Mouse (Mus musculus) CH12.LX (cell line): ENCODE measurements around the gene Map1b. TPM values are rescaled to one million over a fixed set of nuclear protein-coding genes. Genes with fewer than 3 reads are reported as not detected.

ENCODE experiments used
- DNase-seq: peaks from one replicate; pipeline ENCODE4 v3.0.0-alpha.2; 2013; ENCODE audit errors: extremely low read depth
- H3K27ac ChIP-seq: 2 replicates; pipeline ENCODE4 v1.5.1; 2012; ENCODE audit warnings: low read depth, mild to moderate bottlenecking, control low read depth, moderate library complexity; ENCODE audit not compliant: insufficient read depth
- H3K27me3 ChIP-seq: replicated peaks from 2 replicates; pipeline ENCODE3; 2012; ENCODE audit warnings: inconsistent platforms
- H3K36me3 ChIP-seq, 2 experiments: replicated peaks in 1 of 2; 2 replicates each; pipeline versions ENCODE3 to v1.6.1; 2012; ENCODE audit warnings: inconsistent platforms in 1 of 2, low read length in 1 of 2, mild to moderate bottlenecking in 1 of 2, mixed read lengths in 1 of 2, moderate library complexity in 1 of 2; ENCODE audit not compliant: control insufficient read depth in 1 of 2, insufficient read depth in 1 of 2
- H3K4me1 ChIP-seq, 2 experiments: 2 replicates each; pipeline ENCODE4 v1.6.1; 2012; ENCODE audit warnings: inconsistent platforms in 1 of 2, moderate library complexity in 1 of 2; ENCODE audit not compliant: insufficient read depth in 2 of 2, control insufficient read depth in 1 of 2
- H3K4me2 ChIP-seq: 2 replicates; pipeline ENCODE4 v1.6.1; 2012; ENCODE audit warnings: low read depth, mild to moderate bottlenecking, control low read depth; ENCODE audit not compliant: poor library complexity, insufficient read depth, severe bottlenecking
- H3K4me3 ChIP-seq, 3 experiments: fragments of 150-350 bp in 1 of 3; sonication (generic) in 1 of 3; replicated peaks in 1 of 3; 2 replicates each; pipeline versions ENCODE3 to v1.5.1; 2011 to 2012; ENCODE audit warnings: low read depth in 2 of 3, low read length in 2 of 3, mild to moderate bottlenecking in 2 of 3, moderate library complexity in 2 of 3, control low read depth in 1 of 3, improper control_type of control experiment in 1 of 3, inconsistent platforms in 1 of 3, mixed read lengths in 1 of 3; ENCODE audit not compliant: poor library complexity in 1 of 3
- H3K79me2 ChIP-seq: replicated peaks from 2 replicates; pipeline ENCODE4 v1.6.1; 2012; ENCODE audit warnings: mild to moderate bottlenecking, moderate library complexity; ENCODE audit not compliant: control insufficient read depth, poor library complexity, insufficient read depth, severe bottlenecking; ENCODE audit errors: extremely low read depth
- H3K9ac ChIP-seq: 2 replicates; pipeline ENCODE4 v1.6.1; 2012; ENCODE audit warnings: low read depth, mild to moderate bottlenecking, control low read depth, moderate library complexity; ENCODE audit not compliant: insufficient read depth
- H3K9me3 ChIP-seq: replicated peaks from 2 replicates; pipeline ENCODE3; 2012; ENCODE audit warnings: low read length, inconsistent platforms, mixed read lengths
- BHLHE40 ChIP-seq: IDR thresholded peaks from 2 replicates; pipeline ENCODE4 v1.6.1; 2011; ENCODE audit warnings: mild to moderate bottlenecking, low read depth, low read length, improper control_type of control experiment
- CHD1 ChIP-seq: IDR thresholded peaks from 2 replicates; pipeline ENCODE4 v1.6.1; 2012; ENCODE audit warnings: low read depth, low read length, improper control_type of control experiment, inconsistent platforms
- CTCF ChIP-seq, 2 experiments: IDR thresholded peaks in 1 of 2; conservative IDR thresholded peaks in 1 of 2; 2 replicates each; pipeline ENCODE4 v1.5.1; 2011 to 2012; ENCODE audit warnings: low read depth in 2 of 2, low read length in 2 of 2, improper control_type of control experiment in 1 of 2, inconsistent platforms in 1 of 2, mild to moderate bottlenecking in 1 of 2, moderate library complexity in 1 of 2
- E2F4 ChIP-seq: IDR thresholded peaks from 2 replicates; pipeline ENCODE4 v1.6.1; 2011; ENCODE audit warnings: low read depth, low read length, improper control_type of control experiment; ENCODE audit not compliant: insufficient replicate concordance
- EP300 ChIP-seq: IDR thresholded peaks from 2 replicates; pipeline ENCODE4 v1.6.1; 2011; ENCODE audit warnings: low read length, improper control_type of control experiment
- ETS1 ChIP-seq: conservative IDR thresholded peaks from 2 replicates; pipeline ENCODE4 v1.6.1; 2012; ENCODE audit warnings: low read depth, mild to moderate bottlenecking, inconsistent platforms, low read length, improper control_type of control experiment, moderate library complexity
- HCFC1 ChIP-seq: IDR thresholded peaks from 2 replicates; pipeline ENCODE4 v1.6.1; 2012; ENCODE audit warnings: low read depth, mild to moderate bottlenecking, inconsistent platforms, low read length, improper control_type of control experiment
- IRF4 ChIP-seq: IDR thresholded peaks from 2 replicates; pipeline ENCODE4 v1.6.1; 2014; ENCODE audit warnings: low read depth, mild to moderate bottlenecking, inconsistent platforms, low read length, improper control_type of control experiment
- MAFK ChIP-seq: IDR thresholded peaks from 2 replicates; pipeline ENCODE4 v1.6.1; 2011; ENCODE audit warnings: low read length, improper control_type of control experiment; ENCODE audit not compliant: insufficient replicate concordance
- NELFE ChIP-seq: IDR thresholded peaks from 2 replicates; pipeline ENCODE4 v1.6.1; 2011; ENCODE audit warnings: low read depth, low read length, improper control_type of control experiment
- NRF1 ChIP-seq: IDR thresholded peaks from 2 replicates; pipeline ENCODE4 v1.6.1; 2014; ENCODE audit warnings: low read depth, mild to moderate bottlenecking, inconsistent platforms, low read length, improper control_type of control experiment, moderate library complexity
- POLR2A ChIP-seq: IDR thresholded peaks from 2 replicates; pipeline ENCODE4 v1.6.1; 2011; ENCODE audit warnings: low read depth, mild to moderate bottlenecking, improper control_type of control experiment, low read length
- RAD21 ChIP-seq: IDR thresholded peaks from 2 replicates; pipeline ENCODE4 v1.6.1; 2011; ENCODE audit warnings: low read depth, mild to moderate bottlenecking, low read length, improper control_type of control experiment, moderate library complexity
- RCOR1 ChIP-seq: conservative IDR thresholded peaks from 2 replicates; pipeline ENCODE4 v1.6.1; 2012; ENCODE audit warnings: low read depth, mild to moderate bottlenecking, inconsistent platforms, low read length, improper control_type of control experiment
- SIN3A ChIP-seq: IDR thresholded peaks from 2 replicates; pipeline ENCODE4 v1.6.1; 2012; ENCODE audit warnings: low read length, improper control_type of control experiment, inconsistent platforms
- UBTF ChIP-seq: IDR thresholded peaks from 2 replicates; pipeline ENCODE4 v1.6.1; 2012; ENCODE audit warnings: low read depth, mild to moderate bottlenecking, inconsistent platforms, low read length, improper control_type of control experiment, moderate library complexity
- USF1 ChIP-seq: IDR thresholded peaks from 2 replicates; pipeline ENCODE4 v1.6.1; 2014; ENCODE audit warnings: low read depth, mild to moderate bottlenecking, inconsistent platforms, low read length, improper control_type of control experiment
- ZC3H11A ChIP-seq: IDR thresholded peaks from 2 replicates; pipeline ENCODE4 v1.6.1; 2012; ENCODE audit warnings: low read depth, mild to moderate bottlenecking, inconsistent platforms, low read length, improper control_type of control experiment
- ZKSCAN1 ChIP-seq: IDR thresholded peaks from 2 replicates; pipeline ENCODE4 v1.6.1; 2012; ENCODE audit warnings: low read depth, inconsistent platforms, low read length, improper control_type of control experiment, borderline replicate concordance
- ZMIZ1 ChIP-seq: IDR thresholded peaks from 2 replicates; pipeline ENCODE4 v1.6.1; 2012; ENCODE audit warnings: low read depth, mild to moderate bottlenecking, inconsistent platforms, low read length, improper control_type of control experiment
- ZNF384 ChIP-seq: IDR thresholded peaks from 2 replicates; pipeline ENCODE4 v1.6.1; 2012; ENCODE audit warnings: low read depth, low read length, improper control_type of control experiment, inconsistent platforms
- dilution Hi-C: fragments of 300-500 bp; cut with MboI; formaldehyde crosslinking; loops from 2 replicates; pipeline ENCODE4 v1.14.3; 2020; ENCODE audit warnings: low sequenced_read_pairs; ENCODE audit not compliant: extremely low pct_unique_long_range_greater_than_20kb, extremely low pct_ligation_motif_present
- in situ Hi-C: fragments of 300-500 bp; cut with MboI; formaldehyde crosslinking; loops from 3 replicates; pipeline ENCODE4 v1.14.3; 2019; ENCODE audit warnings: low sequenced_read_pairs, low pct_ligation_motif_present, low pct_unique_long_range_greater_than_20kb, mixed read lengths
- polyA plus RNA-seq: library from polyadenylated mRNA; unstranded; fragments of >175 nt; gene quantifications from 2 replicates; pipeline ENCODE4 v1.2.1, GENCODE M21; 2012; ENCODE audit warnings: low read depth; ENCODE audit not compliant: insufficient read length
- total RNA-seq, 2 experiments: library from RNA; depleted of rRNA; stranded (reverse); fragments of 300-350 nt in 1 of 2; fragments of >200 nt in 1 of 2; gene quantifications; 2 replicates each; pipeline ENCODE4 v1.2.3; 2012 to 2014

Map1b gene
- total and polyA plus RNA-seq, 3 experiments = 0.04 to 0.08 TPM; not detected in 1

DNA sequence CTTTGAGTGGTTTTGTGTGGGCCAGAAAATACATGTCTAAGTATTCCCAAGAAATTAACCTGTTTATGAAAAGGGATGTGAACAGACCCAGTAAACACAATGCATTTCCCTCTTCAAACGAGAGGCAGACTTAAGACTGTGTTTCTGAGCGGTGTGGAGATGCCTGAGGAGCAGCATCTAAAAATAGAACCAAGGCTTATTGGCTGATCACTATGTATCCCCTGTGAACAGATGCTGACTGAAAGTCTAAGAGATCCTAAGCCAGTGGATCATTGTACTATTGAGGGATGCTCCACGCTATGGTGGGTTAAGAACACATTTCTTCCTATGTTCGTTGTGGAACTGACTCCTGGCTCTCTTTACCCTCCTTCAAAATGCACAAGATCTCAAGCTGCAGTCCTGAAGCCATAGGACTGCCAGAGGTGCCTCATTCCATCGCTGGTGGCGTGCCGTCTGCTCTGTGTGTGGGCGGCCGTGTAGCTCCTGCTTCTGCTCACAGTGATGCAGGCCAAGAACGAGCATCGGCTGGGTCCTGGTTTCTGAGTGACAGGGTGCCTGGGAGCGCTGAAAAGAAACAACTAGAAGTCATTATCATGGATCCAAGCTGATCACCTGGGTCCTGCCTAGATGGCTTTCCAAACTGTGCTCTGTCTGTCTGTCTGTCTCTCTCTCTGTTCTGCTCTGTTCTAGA is 34.5 kb upstream of the Map1b start:
- DNase-seq = no peak
- Histone ChIP-seq H3K9ac (no peak overlapping the region), H3K36me3 (no peaks in the 10 kb centered on the region), H3K27ac (no peak overlapping the region), H3K9me3 (no peaks in the 10 kb centered on the region), H3K4me1 (peaks cover 4 to 22% of the 10 kb centered on the region in 2 experiments), H3K79me2 (no peaks in the 10 kb centered on the region), H3K4me2 (no peak overlapping the region), H3K4me3 (no peak overlapping the region), H3K27me3 (no peaks in the 10 kb centered on the region)
- in situ Hi-C loops (no loop called here), dilution Hi-C loops (no loop called here)
- TF ChIP-seq RAD21 (no peak), NELFE (no peak), ZMIZ1 (no peak), CHD1 (no peak), UBTF (no peak), HCFC1 (no peak), USF1 (no peak), ZKSCAN1 (no peak), CTCF (conservative IDR thresholded peaks at IDR 0.05 in 1 of 2, IDR thresholded peaks at IDR 0.05 in 1 of 2; ENCODE audit: low read depth in 2 of 2, low read length in 2 of 2) (no peak), E2F4 (no peak), RCOR1 (no peak), ZNF384 (no peak), ZC3H11A (no peak), IRF4 (no peak)

DNA sequence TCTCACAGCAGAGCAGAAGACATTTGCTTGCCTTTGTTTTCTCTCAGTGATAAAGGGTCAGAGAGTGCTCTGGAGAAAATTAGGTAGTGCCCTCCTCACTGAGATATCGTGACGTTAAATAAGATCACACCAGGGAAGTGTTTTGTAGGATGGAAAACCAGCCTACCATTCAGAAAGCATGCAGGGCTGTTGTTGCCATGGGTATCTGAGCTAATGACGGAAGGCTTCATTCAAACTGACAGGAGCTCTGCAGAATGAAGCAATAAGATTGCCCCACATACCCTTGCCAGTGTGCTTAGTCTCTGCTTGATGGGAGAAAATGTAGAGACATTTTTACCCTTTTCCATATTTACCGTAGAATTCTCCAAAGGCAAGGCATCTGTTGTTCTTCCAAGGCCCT is 33.7 kb upstream of the Map1b start:
- dilution Hi-C loops = no loop called here
- in situ Hi-C loops = no loop called here
- Histone ChIP-seq H3K79me2 (no peaks in the 10 kb centered on the region), H3K4me3 (no peak overlapping the region), H3K4me2 (peak overlapping the region; percentile 39; the same call in 1 of the 2 replicates), H3K4me1 (peaks cover 4 to 22% of the 10 kb centered on the region in 2 experiments), H3K9ac (no peak overlapping the region), H3K27ac (no peak overlapping the region), H3K36me3 (no peaks in the 10 kb centered on the region), H3K27me3 (no peaks in the 10 kb centered on the region), H3K9me3 (no peaks in the 10 kb centered on the region)
- no peak for TF ChIP-seq POLR2A
- no peak for DNase-seq

DNA sequence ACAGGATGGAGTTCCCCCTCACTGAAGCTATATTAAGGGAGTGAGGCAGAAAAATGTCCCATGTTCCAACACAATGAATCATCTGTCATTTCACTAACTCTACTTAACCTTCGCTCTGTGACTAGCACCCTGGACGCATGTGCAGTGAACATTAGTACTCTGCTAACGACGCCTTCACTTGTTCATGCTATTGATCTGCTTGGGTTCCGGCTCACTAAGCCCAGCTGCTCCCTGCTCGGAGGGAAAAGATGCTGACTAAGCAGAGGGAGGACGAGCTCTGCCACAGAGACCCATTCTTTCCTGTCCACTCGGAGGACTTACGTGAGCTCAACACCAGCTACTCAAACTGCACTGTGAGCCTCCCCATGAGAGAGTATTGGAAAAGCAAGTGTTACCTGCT is 33.2 kb upstream of the Map1b start:
- TF ChIP-seq ZKSCAN1 = no peak
- TF ChIP-seq ZMIZ1 = no peak
- no peak for TF ChIP-seq IRF4
- no peak for TF ChIP-seq BHLHE40
- TF ChIP-seq SIN3A = no peak
- no peak for TF ChIP-seq HCFC1
- peak; percentile 54; the same call in 1 of the 2 replicates for TF ChIP-seq ETS1
- TF ChIP-seq EP300 = no peak
- peak; percentile 54 for TF ChIP-seq NRF1
- peak; percentile 92 for TF ChIP-seq MAFK
- TF ChIP-seq RCOR1 = no peak
- Histone ChIP-seq H3K36me3 (no peaks in the 10 kb centered on the region), H3K27ac (no peak overlapping the region), H3K9ac (no peak overlapping the region), H3K4me1 (peaks cover 4 to 22% of the 10 kb centered on the region in 2 experiments), H3K27me3 (no peaks in the 10 kb centered on the region), H3K79me2 (no peaks in the 10 kb centered on the region), H3K4me3 (no peak overlapping the region), H3K9me3 (no peaks in the 10 kb centered on the region), H3K4me2 (peak overlapping the region; percentile 39; the same call in 1 of the 2 replicates)
- DNase-seq = peak; percentile 38
- in situ Hi-C loops (no loop called here), dilution Hi-C loops (no loop called here)
